Mouse (Mus musculus) left cerebral cortex, postnatal 10 days (tissue): ENCODE measurements at regions not wholly inside any gene's neighbourhood (a gene's known extent, or its start where the extent isn't known, plus 50 kb on each side); places are given as distances from the start of the nearest gene placed in this dataset.
A peak's percentile ranks its signal among the peaks of the same experiment; 100 is the strongest.

ENCODE experiments used
- DNase-seq, 2 experiments: peaks; one replicate each; pipeline ENCODE4 v3.0.0; 2021 to 2022; ENCODE audit warnings: low spot score in 2 of 2, mixed read lengths in 1 of 2; ENCODE audit errors: extremely low spot score in 1 of 2
- intact Hi-C: fragments of 180-260 bp; cut with DNase I; formaldehyde crosslinking; loops from one replicate; pipeline ENCODE4 v1.15.1; 2025

DNA sequence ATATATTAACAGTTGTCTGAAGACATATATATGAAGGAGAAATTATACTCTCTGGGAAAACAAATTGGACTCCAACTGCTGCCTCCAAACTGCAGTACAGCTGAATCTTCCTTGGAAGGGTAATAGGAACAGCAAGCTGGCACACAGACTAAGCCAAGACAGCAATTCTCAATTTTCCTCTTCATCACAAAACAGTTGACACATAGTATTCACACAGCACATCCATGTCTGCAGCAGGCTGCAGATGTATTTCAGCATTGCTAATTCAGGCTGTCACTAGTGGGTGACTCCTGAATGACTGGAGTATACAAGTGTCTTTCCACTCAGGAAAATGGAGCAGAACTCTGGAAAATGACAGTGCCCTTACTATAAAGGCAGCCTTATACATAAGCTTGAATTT is 327.7 kb upstream of the Rag2 start:
- peak in 1 of 2 experiments; percentile 48 for DNase-seq
- intact Hi-C loops, result loop anchor here (10.0 kb wide), 1 partner anchor 122 kb away; no protein-coding TSS in a partner anchor

GRCm38 (mm10) chr2:101299126-101299525 is 325.4 kb upstream of the Rag2 start:
- no peak for DNase-seq
- intact Hi-C loops, result loop anchor here (10.0 kb wide), 1 partner anchor 124 kb away; no protein-coding TSS in a partner anchor

DNA sequence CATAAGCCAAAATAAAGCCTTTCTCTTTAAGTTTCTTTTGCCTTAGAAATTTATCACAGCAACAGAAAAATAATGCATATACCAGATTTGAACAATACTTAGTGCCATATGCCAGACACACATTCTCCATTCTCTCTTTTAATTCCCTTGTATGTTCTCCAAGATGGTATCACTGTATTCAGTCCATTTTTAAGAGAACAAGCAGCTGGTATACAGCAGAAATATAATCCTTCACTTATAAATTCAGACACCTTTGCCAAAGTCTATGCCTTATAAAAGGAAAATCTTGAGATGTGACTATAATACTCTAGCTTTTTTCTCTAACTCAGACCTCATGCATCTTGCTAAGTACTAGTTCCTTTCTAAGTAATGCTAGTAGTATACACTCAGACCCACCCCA is 324.4 kb upstream of the Rag2 start:
- no peak for DNase-seq
- intact Hi-C loops, result no loop called here

- intact Hi-C loops, result no loop called here
- no peak for DNase-seq
These were observed 303.1 kb upstream of the Rag2 start for GRCm38 (mm10) chr2:101321286-101321914.

- DNase-seq, result no peak
- intact Hi-C loops, result no loop called here
These were observed 267.8 kb upstream of the Rag2 start for GRCm38 (mm10) chr2:101356709-101357108.

DNA sequence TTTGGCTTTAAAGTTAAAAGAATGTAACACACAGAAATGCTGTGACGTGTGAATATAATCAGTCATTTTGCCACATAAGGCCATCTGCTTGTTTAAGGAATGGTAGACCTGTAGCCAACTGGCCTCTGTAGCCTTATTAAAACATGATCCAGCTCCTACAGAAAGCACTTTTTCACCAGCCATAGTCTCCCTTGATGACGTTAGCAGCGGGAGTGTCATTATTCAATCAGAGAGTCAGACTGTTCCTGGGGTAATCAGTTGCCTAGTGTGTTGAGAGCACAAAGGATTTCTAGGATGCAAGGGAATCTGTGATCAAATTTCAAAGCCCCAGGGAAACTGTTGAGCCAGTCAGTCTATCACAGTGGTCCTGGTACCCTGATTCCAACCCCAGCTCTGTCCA is 260.3 kb upstream of the Rag2 start:
- intact Hi-C loops, result no loop called here
- DNase-seq, result no peak

- DNase-seq, result peak in 1 of 2 experiments; percentile 22
- intact Hi-C loops, result no loop called here
These were observed 256.2 kb upstream of the Rag2 start for GRCm38 (mm10) chr2:101368278-101368677.

GRCm38 (mm10) chr2:101370991-101371736 is 253.4 kb upstream of the Rag2 start:
- intact Hi-C loops, result no loop called here
- DNase-seq, result no peak

DNA sequence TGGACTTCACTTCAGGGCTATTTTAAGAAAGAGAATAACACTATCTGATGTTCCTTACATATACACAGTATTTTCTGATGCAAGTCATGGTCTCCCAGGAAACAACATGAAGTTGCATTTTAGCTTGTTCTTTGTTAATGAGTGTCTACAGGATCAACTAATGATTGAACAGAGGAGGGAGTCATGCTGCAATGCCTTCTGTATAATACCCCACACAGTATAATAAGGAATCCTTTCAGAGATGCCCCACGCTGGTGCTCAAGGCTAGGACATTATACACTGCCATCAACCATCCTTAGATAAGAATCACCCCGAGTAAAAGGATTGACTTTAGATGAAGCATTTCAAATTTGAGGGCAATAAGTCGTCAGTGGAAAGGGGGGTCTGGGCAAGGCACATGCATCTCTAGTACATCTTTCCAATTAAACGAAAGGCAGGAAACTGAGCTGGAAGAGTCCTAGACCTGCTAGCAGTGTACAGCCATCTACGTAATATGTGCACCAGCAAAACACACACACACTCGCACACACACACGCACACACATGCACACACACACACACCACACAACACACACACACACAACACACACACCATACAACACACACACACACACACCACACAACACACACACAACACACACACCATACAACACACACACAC is 252.6 kb upstream of the Rag2 start:
- intact Hi-C loops, result no loop called here
- no peak for DNase-seq

- intact Hi-C loops, result no loop called here
- no peak for DNase-seq
These were observed 243.9 kb upstream of the Rag2 start for GRCm38 (mm10) chr2:101380595-101380994.

GRCm38 (mm10) chr2:101415002-101415401 is 209.5 kb upstream of the Rag2 start:
- no peak for DNase-seq
- intact Hi-C loops, result no loop called here

DNA sequence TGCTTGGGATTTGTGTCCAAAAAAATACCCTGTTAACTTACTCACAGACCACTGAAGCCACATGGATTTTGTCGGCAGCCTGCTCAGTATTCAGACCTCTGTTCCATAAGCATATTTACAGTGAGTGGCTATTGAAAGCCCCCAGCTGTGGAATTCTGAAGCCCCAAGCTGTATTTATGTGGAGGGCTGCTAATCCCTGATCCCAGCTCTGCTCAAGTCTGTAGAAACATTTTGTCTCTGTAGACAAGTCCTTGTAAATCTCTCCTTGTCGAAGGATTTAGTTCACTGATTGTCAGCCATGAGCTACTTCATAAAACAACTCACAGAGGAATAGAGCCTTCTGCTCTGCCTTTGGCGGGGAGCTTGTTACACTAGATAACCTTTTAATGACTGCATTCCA is 207.8 kb upstream of the Rag2 start:
- intact Hi-C loops, result no loop called here

GRCm38 (mm10) chr2:101433141-101433895 is 191.2 kb upstream of the Rag2 start:
- no peak for DNase-seq
- intact Hi-C loops, result no loop called here

More for the DNA sequence above, 207.8 kb upstream of the Rag2 start:
- DNase-seq, result no peak

DNA sequence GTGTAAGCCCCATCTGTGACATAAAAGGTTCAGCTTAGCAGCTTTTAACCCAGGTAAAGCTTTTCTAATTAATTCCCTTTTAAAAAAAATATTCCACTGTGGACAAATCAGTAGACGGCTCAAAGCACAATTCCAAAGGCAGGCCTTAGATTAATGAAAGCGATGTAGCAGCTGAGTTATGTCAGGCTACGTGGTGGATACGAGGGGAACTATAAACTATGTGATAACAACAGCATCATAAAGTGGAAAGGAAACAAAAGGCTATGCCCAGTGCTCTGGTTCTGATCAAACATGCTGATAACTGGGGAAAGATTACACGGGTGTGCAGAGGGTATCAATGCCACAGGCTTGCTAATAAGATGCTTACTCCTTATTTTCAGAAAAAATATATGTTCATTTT is 184.3 kb upstream of the Rag2 start:
- intact Hi-C loops, result no loop called here
- no peak for DNase-seq

- intact Hi-C loops, result no loop called here
- peak in 1 of 2 experiments; percentile 16 for DNase-seq
These were observed 183.4 kb upstream of the Rag2 start for GRCm38 (mm10) chr2:101441081-101441630.

- intact Hi-C loops, result no loop called here
- DNase-seq, result no peak
These were observed 168.9 kb upstream of the Rag2 start for GRCm38 (mm10) chr2:101455591-101455990.

DNA sequence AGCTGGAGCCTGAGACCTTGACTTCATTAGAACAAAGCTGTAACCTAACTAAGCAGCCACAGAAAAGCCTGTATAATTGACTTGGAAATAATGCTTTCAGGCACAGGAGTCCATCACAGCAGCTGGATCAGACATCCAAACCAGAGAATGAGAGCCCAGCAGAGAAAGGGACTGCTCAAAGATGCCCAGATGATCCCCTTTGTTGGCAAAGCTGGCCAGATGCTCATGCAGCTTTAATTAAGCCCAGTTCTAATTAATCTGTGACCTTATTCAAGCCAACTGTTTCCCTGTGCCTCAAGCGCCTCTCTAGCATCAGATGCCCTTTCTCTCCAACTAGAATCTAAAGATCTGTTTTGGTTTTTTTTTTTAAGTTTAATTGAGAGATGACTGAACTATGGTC is 165.6 kb upstream of the Rag2 start:
- no peak for DNase-seq

DNA sequence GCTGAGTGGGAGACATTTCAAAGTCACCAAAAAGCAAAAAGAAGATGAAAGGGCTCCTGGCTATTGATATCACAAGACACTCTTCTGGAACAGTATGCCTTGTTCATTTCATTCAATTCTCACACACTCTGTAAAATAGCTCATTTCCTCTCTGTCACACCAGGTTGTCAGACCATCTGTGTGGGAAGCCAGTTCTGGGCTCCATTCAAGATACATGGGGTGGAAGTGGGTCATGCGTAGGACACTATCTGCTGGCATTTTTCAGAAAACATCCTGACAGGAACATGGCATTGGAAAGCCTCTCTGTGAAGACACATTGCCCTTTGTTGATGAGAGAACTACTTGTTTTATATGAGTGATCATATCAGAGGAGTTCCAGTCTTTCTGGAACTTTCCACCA is 162.1 kb upstream of the Rag2 start:
- no peak for DNase-seq
- intact Hi-C loops, result no loop called here

More for the DNA sequence above, 165.6 kb upstream of the Rag2 start:
- intact Hi-C loops, result no loop called here
